Mouse (Mus musculus) ES-Bruce4 (cell line): ENCODE results near the gene Cox16.
"Not testable (repeated sequence)": the region's sequence is repeated elsewhere in the genome, so short reads cannot be mapped to it uniquely, and the experiment has no call there.

Source experiments
- CTCF ChIP-seq: IDR thresholded peaks from one replicate; pipeline ENCODE4 v1.8.1; 2011; ENCODE audit warnings: low read depth, low read length
- EP300 ChIP-seq: IDR thresholded peaks from 2 replicates; pipeline ENCODE4 v1.6.1; 2011; ENCODE audit warnings: low read depth, low read length; ENCODE audit not compliant: insufficient read depth
- POLR2A ChIP-seq: IDR thresholded peaks from one replicate; pipeline ENCODE4 v1.8.1; 2011; ENCODE audit warnings: low read length; ENCODE audit not compliant: insufficient read depth

- TF ChIP-seq EP300, CTCF, POLR2A: not testable (repeated sequence)
Observed at GRCm38 (mm10) chr12:81459051-81459450, 25.9 kb downstream of the Cox16 start.
